7 mouse cellular contexts compared by ENCODE assay signal in genomic region chr17:74489901-74490220, GRCm38 (mm10). TPM values are rescaled to one million over a fixed set of nuclear protein-coding genes. Genes with fewer than 3 reads are reported as not detected.
DNase-seq lines count a peak whose midpoint lies in the region; ATAC-seq and TF ChIP-seq lines count a peak whose summit lies in the region.

No protein-coding gene starts in this region.

- peak overlapping the region; percentile 95 for H3K27ac ChIP-seq in lung, postnatal 0 days (ENCODE audit: low read length)
- H3K27ac ChIP-seq in forebrain, embryonic 11.5 days (ENCODE audit: low read depth, low read length), result peak overlapping the region; percentile 25; the same call in 1 of the 2 replicates
- H3K27ac ChIP-seq in limb, embryonic 13.5 days, result peak overlapping the region; percentile 79
- H3K27ac ChIP-seq in small intestine, adult 2 months (ENCODE audit: insufficient read depth, low read depth, low read length), result peak overlapping the region; percentile 71

- no peak for TF ChIP-seq CTCF in lung, postnatal 0 days (IDR thresholded peaks at IDR 0.05)
- TF ChIP-seq CTCF in small intestine, adult 2 months (IDR thresholded peaks at IDR 0.05; ENCODE audit: extremely low read depth, insufficient read length, insufficient replicate concordance, low read depth, low read length), result no peak

- WGBS in lung, postnatal 0 days, result 2% methylated on average over 12 of the region's 12 CpGs
- under 1% methylated on average over 12 of the region's 12 CpGs for WGBS in forebrain, embryonic 11.5 days
- WGBS in limb, embryonic 13.5 days, result under 1% methylated on average over 12 of the region's 12 CpGs
- WGBS in small intestine, adult 2 months, result under 1% methylated on average over 12 of the region's 12 CpGs

- peak overlapping the region; percentile 57 for H3K4me2 ChIP-seq in lung, postnatal 0 days (replicated peaks; ENCODE audit: low read depth, low read length)
- peak overlapping the region; percentile 67 for H3K4me2 ChIP-seq in forebrain, embryonic 11.5 days (ENCODE audit: low read depth, low read length, severe bottlenecking)
- peak overlapping the region; percentile 69 for H3K4me2 ChIP-seq in limb, embryonic 13.5 days (replicated peaks)

- no peak for DNase-seq in lung, postnatal 0 days (ENCODE audit: low spot score)
- DNase-seq in lung, postnatal 4 days, result no peak
- no peak for DNase-seq in forebrain, embryonic 11.5 days (ENCODE audit: low spot score)
- DNase-seq in kidney, adult 9 months, result no peak
- no peak for DNase-seq in adrenal gland, postnatal 25 days

- TF ChIP-seq POLR2A in small intestine, adult 2 months (IDR thresholded peaks at IDR 0.05; ENCODE audit: low read depth, low read length), result no peak

- H3K4me3 ChIP-seq in lung, postnatal 0 days (ENCODE audit: low read depth, low read length), result peak overlapping the region; percentile 75
- peak overlapping the region; percentile 99 for H3K4me3 ChIP-seq in forebrain, embryonic 11.5 days (ENCODE audit: low read depth, low read length)
- H3K4me3 ChIP-seq in limb, embryonic 13.5 days, result peak overlapping the region; percentile 98
- H3K4me3 ChIP-seq in small intestine, adult 2 months (ENCODE audit: low read depth, low read length), result peak overlapping the region; percentile 100

- H3K36me3 ChIP-seq in lung, postnatal 0 days (ENCODE audit: insufficient read depth, low read length), result 0 out of 2 replicates have a peak, but pooled peaks cover 3% of the 10 kb centered on the region
- peaks cover 4% of the 10 kb centered on the region; the same call in 1 of the 2 replicates for H3K36me3 ChIP-seq in forebrain, embryonic 11.5 days (ENCODE audit: control insufficient read depth, insufficient read depth, low read length)
- peaks cover 26% of the 10 kb centered on the region for H3K36me3 ChIP-seq in limb, embryonic 13.5 days
- H3K36me3 ChIP-seq in small intestine, adult 2 months (ENCODE audit: control insufficient read depth, insufficient read depth, low read length), result peaks cover 21% of the 10 kb centered on the region

- TF ChIP-seq EP300 in lung, postnatal 0 days (IDR thresholded peaks at IDR 0.05), result no peak

- H3K27me3 ChIP-seq in lung, postnatal 0 days (replicated peaks; ENCODE audit: insufficient read depth, low read length), result no peaks in the 10 kb centered on the region
- H3K27me3 ChIP-seq in forebrain, embryonic 11.5 days (ENCODE audit: control insufficient read depth, insufficient read depth, low read length), result no peaks in the 10 kb centered on the region
- no peaks in the 10 kb centered on the region for H3K27me3 ChIP-seq in limb, embryonic 13.5 days
- no peaks in the 10 kb centered on the region for H3K27me3 ChIP-seq in small intestine, adult 2 months (ENCODE audit: control insufficient read depth, insufficient read depth, low read length)

- H3K9ac ChIP-seq in lung, postnatal 0 days (replicated peaks; ENCODE audit: low read depth), result peak overlapping the region; percentile 84
- H3K9ac ChIP-seq in forebrain, embryonic 11.5 days (ENCODE audit: low read length), result peak overlapping the region; percentile 84
- peak overlapping the region; percentile 95 for H3K9ac ChIP-seq in limb, embryonic 13.5 days

- ATAC-seq in lung, postnatal 0 days, result no peak
- no peak for ATAC-seq in forebrain, embryonic 11.5 days (replicated peaks; ENCODE audit: low FRiP score)
- ATAC-seq in limb, embryonic 13.5 days (ENCODE audit: low FRiP score, low read depth), result no peak

- H3K4me1 ChIP-seq in lung, postnatal 0 days (ENCODE audit: insufficient read depth, low read depth, low read length), result no peaks in the 10 kb centered on the region; the same call in 1 of the 2 replicates
- no peaks in the 10 kb centered on the region for H3K4me1 ChIP-seq in forebrain, embryonic 11.5 days (replicated peaks; ENCODE audit: control insufficient read depth, insufficient read depth, low read length)
- peaks cover 5% of the 10 kb centered on the region for H3K4me1 ChIP-seq in limb, embryonic 13.5 days
- peaks cover 2% of the 10 kb centered on the region; the same call in 1 of the 2 replicates for H3K4me1 ChIP-seq in small intestine, adult 2 months (ENCODE audit: control insufficient read depth, insufficient read depth, insufficient read length, low read length)

- no peaks in the 10 kb centered on the region for H3K9me3 ChIP-seq in lung, postnatal 0 days (ENCODE audit: low read length)
- no peaks in the 10 kb centered on the region for H3K9me3 ChIP-seq in forebrain, embryonic 11.5 days (ENCODE audit: control insufficient read depth, low read length)
- no peaks in the 10 kb centered on the region for H3K9me3 ChIP-seq in limb, embryonic 13.5 days

RNA-seq across cellular contexts. Expression of gene Yipf4, which starts 0.6 kb away (rescaled TPM):
- 106 and 112 TPM in 2 replicates for polyA plus RNA-seq in lung, postnatal 0 days (2015; fragmentation: Nextera tagmentation; extraction: Ambion mirVana)
- 43.9 and 51.8 TPM in 2 replicates for polyA plus RNA-seq in forebrain, embryonic 11.5 days (2014; fragmentation: Nextera tagmentation; extraction: Ambion mirVana)
- polyA plus RNA-seq in limb, embryonic 13.5 days (2015; fragmentation: Nextera tagmentation; extraction: Ambion mirVana), result 50.9 and 51.5 TPM in 2 replicates
- 83.8 and 179 TPM in 2 replicates for polyA plus RNA-seq in small intestine, adult 2 months (2012; rRNA removed)
- 95.6 and 128 TPM in 2 replicates for total RNA-seq in adrenal gland, postnatal 25 days (2021)

RNA-seq across cellular contexts. Expression of gene Nlrc4, which starts 30.9 kb away (rescaled TPM):
- polyA plus RNA-seq in lung, postnatal 0 days (2015; fragmentation: Nextera tagmentation; extraction: Ambion mirVana), result 0.53 and 0.77 TPM in 2 replicates
- 0.19 and 0.20 TPM in 2 replicates for polyA plus RNA-seq in forebrain, embryonic 11.5 days (2014; fragmentation: Nextera tagmentation; extraction: Ambion mirVana)
- 0.34 and 0.37 TPM in 2 replicates for polyA plus RNA-seq in limb, embryonic 13.5 days (2015; fragmentation: Nextera tagmentation; extraction: Ambion mirVana)
- 4.2 and 6.9 TPM in 2 replicates for polyA plus RNA-seq in small intestine, adult 2 months (2012; rRNA removed)
- 0.21 and 0.67 TPM in 2 replicates for total RNA-seq in adrenal gland, postnatal 25 days (2021)

RNA-seq across cellular contexts. Expression of gene Birc6, which starts 38.2 kb away (rescaled TPM):
- 104 and 108 TPM in 2 replicates for polyA plus RNA-seq in lung, postnatal 0 days (2015; fragmentation: Nextera tagmentation; extraction: Ambion mirVana)
- 79.2 and 94.7 TPM in 2 replicates for polyA plus RNA-seq in forebrain, embryonic 11.5 days (2014; fragmentation: Nextera tagmentation; extraction: Ambion mirVana)
- polyA plus RNA-seq in limb, embryonic 13.5 days (2015; fragmentation: Nextera tagmentation; extraction: Ambion mirVana), result 104 and 113 TPM in 2 replicates
- polyA plus RNA-seq in small intestine, adult 2 months (2012; rRNA removed), result 31.8 and 80.8 TPM in 2 replicates
- 124 and 147 TPM in 2 replicates for total RNA-seq in adrenal gland, postnatal 25 days (2021)

Comparison
In these comparisons a context has a peak if more than half of its experiments do, and no peak if none do; other contexts are left out.
1. H3K27ac ChIP-seq: peak in every context shown above with its lines; median percentile 95 in lung, postnatal 0 days; 79 in limb, embryonic 13.5 days; 71 in small intestine, adult 2 months; 25 in forebrain, embryonic 11.5 days.